Mouse (Mus musculus) ovary, adult 18-20 months (tissue): ENCODE data around the gene Gm20441.
"Not testable (repeated sequence)": the region's sequence is repeated elsewhere in the genome, so short reads cannot be mapped to it uniquely, and the experiment has no call there.

Experiments used
- DNase-seq: peaks from one replicate; pipeline ENCODE4 v3.0.0; 2022; ENCODE audit warnings: low spot score, mixed read lengths

Gene Gm20441

GRCm38 (mm10) chr10:75779206-75780174, 1.3 kb downstream of the Gm20441 start:
- DNase-seq, result no peak

- no peak for DNase-seq
Observed at GRCm38 (mm10) chr10:75777885-75778284, 2.9 kb downstream of the Gm20441 start.

- no peak for DNase-seq
Observed at GRCm38 (mm10) chr10:75776562-75776961, 4.2 kb downstream of the Gm20441 start.

- DNase-seq, result no peak
Observed at GRCm38 (mm10) chr10:75774587-75774986, 6.2 kb downstream of the Gm20441 start.

- no peak for DNase-seq
Observed at GRCm38 (mm10) chr10:75774102-75774501, 6.7 kb downstream of the Gm20441 start.

- DNase-seq, result peak; percentile 80
Observed at GRCm38 (mm10) chr10:75772795-75773664, 7.7 kb downstream of the Gm20441 start, which contains the start of gene Ddt. Gene Ddt (minus strand): TSS chr10:75773414.

GRCm38 (mm10) chr10:75767756-75768155, 13.0 kb downstream of the Gm20441 start:
- DNase-seq, result not testable (repeated sequence)

- DNase-seq, result no peak
Observed at GRCm38 (mm10) chr10:75766856-75767255, 13.9 kb downstream of the Gm20441 start.

GRCm38 (mm10) chr10:75764519-75765473, 16.0 kb downstream of the Gm20441 start:
- DNase-seq, result no peak

GRCm38 (mm10) chr10:75763682-75764518, 16.9 kb downstream of the Gm20441 start, which contains the start of gene Cabin1:
Gene Cabin1 (minus strand): TSS chr10:75764341.
- peak; percentile 95 for DNase-seq

GRCm38 (mm10) chr10:75762413-75762812, 18.3 kb downstream of the Gm20441 start:
- DNase-seq, result no peak

- DNase-seq, result no peak
Observed at GRCm38 (mm10) chr10:75760311-75760710, 20.4 kb downstream of the Gm20441 start.

GRCm38 (mm10) chr10:75756719-75757118, 24.0 kb downstream of the Gm20441 start:
- no peak for DNase-seq

- DNase-seq, result peak; percentile 34
Observed at GRCm38 (mm10) chr10:75744017-75744416, 36.7 kb downstream of the Gm20441 start.

- no peak for DNase-seq
Observed at GRCm38 (mm10) chr10:75743369-75743768, 37.4 kb downstream of the Gm20441 start.

GRCm38 (mm10) chr10:75740866-75741265, 39.9 kb downstream of the Gm20441 start:
- DNase-seq, result no peak

GRCm38 (mm10) chr10:75725449-75725848, 55.3 kb downstream of the Gm20441 start:
- no peak for DNase-seq
